Mouse (Mus musculus) right cerebral cortex, postnatal 4 days (tissue): ENCODE results near the gene Tecr.

Source experiments
- DNase-seq: peaks from one replicate; pipeline ENCODE4 v3.0.0-alpha.2; 2022

Tecr gene

DNA sequence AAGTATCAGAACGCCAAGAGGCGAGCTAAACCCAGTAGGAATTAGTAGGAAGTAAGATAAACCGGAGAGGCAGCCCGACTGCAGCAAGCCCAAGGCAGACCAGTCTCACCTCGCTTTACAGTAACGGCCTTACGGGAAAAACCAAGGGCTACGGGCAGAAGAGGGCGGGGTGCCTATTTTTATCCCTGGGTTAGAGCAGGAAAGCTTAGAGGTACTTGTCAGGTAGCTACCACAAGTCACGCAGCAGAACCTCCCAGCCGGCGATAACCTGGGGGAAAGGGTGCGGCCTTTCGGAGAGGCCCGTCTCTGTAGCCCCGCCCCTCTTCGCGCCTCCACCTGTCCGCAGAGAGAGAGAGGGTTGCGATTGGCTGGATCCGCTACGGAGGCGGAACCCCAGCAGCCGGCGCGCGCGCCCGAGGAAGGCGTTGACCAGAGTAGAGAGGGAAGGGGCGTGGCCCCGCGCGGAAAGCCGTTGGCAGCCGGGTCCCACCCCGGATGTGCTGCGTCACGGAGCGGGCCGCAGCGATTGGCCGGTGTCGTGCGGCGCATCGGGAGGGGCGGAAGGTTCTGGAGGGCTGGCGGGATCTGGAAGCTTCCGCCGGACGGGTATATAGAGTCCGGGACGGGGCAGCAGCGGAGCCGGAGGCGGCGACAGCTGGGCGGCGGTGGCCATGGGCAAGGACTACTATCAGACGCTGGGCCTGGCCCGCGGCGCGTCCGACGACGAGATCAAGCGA lies at the start of gene Tecr, which contains the start of gene Dnajb1:
Gene Tecr (minus strand): TSS at position 311 of the 737 bp plus-strand sequence.
Gene Dnajb1 (plus strand): TSS at position 533 of the 737 bp plus-strand sequence.
- DNase-seq, result peak; percentile 98

- DNase-seq, result no peak
Measured at GRCm38 (mm10) chr8:83656484-83657246, 48.9 kb upstream of the Tecr start.

DNA sequence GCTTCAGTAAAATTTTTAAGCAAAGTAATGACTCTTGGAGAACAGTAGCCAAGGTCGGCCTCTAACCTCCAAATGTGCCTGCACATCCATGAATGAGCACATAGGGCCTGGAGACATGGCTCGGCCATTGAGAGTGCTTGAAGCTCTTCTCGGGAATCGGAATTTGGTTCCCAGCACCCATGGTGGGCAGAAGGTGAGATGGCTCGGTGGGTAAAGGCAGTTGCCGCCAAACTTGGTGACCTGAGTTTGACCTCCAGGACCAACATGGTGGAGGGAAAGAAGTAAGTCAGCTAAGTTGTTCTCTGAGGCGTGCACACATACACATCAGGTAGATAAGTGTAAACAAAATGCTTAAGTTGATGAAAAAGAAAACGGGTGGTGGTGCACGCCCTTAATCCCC lies 48.3 kb upstream of the Tecr start:
- no peak for DNase-seq

DNA sequence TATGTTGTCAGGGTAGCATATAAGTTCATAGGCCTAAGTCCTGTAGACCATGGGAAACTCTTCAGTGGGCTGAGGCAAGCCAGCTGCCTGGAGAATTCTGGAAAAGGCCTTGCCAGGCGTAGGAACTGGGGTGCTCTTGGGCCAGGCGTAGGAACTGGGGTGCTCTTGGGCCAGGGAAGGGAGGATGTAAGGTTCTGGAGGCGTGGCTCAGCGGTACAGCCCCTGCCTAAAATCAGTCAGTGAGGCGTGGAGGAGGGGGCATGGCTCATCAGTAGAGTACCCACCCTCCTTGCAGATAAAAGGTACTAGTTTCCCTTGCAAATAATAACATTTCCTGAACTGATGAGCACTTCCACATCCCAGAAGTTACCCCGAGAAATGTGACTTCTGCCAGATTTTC lies 47.0 kb upstream of the Tecr start:
- DNase-seq, result no peak

- no peak for DNase-seq
Measured at GRCm38 (mm10) chr8:83653662-83654017, 45.9 kb upstream of the Tecr start.

DNA sequence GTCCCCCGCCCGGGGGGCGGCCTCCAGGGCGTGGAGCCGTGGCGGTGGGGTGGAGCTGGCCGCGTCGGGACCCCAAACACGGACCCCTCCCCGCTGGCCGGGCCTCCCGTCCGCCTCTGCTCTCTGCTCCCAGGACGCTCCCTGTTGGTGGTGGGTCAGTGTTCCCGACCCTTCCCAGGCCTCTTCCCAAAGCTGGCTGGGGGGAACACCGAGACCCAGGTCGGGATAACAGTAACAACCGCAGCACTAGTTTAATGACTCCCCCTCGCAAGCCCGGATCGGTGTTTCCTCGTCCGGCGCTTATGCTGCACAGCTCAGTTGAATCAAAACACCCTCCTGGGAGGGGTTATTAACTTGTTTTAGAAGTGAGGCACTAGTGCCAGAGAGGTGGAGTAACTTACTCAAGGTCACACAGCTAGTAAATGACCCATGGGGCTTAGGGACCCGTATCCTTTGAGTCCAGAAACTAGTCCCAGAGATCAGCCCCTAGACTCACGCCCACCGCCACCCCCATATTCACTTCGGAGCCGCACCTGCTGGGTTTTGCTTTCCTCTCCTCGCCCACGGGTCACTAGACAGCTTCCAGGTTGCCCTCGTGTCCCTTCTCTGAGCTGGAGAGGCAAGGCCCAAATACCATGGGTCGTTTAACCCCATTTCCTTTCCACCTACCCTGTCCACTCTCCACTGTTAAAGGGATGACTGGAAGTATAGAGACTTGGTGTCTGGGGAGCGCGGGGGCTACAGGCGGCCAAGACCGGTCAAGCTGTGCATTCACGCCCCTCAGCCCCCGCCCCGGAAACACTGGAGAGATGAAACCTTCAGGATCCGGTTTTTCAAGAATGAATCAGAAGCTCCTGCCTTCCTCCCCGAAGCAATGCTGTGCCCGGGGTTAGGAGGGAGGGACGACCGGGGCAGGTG lies 45.2 kb upstream of the Tecr start:
- no peak for DNase-seq

- peak; percentile 93 for DNase-seq
Measured at GRCm38 (mm10) chr8:83652030-83652743, 44.4 kb upstream of the Tecr start, which contains the start of gene Gipc1. TSS of gene Gipc1 (plus strand) at chr8:83652677.

- DNase-seq, result no peak
Measured at GRCm38 (mm10) chr8:83649699-83650098, 41.9 kb upstream of the Tecr start.

GRCm38 (mm10) chr8:83648031-83648430 lies 40.3 kb upstream of the Tecr start:
- no peak for DNase-seq

- DNase-seq, result no peak
Measured at GRCm38 (mm10) chr8:83647511-83647910, 39.7 kb upstream of the Tecr start.

GRCm38 (mm10) chr8:83639649-83640048 lies 31.9 kb upstream of the Tecr start:
- no peak for DNase-seq

- no peak for DNase-seq
Measured at GRCm38 (mm10) chr8:83638856-83639255, 31.1 kb upstream of the Tecr start.

- no peak for DNase-seq
Measured at GRCm38 (mm10) chr8:83632083-83632707, 24.4 kb upstream of the Tecr start.

DNA sequence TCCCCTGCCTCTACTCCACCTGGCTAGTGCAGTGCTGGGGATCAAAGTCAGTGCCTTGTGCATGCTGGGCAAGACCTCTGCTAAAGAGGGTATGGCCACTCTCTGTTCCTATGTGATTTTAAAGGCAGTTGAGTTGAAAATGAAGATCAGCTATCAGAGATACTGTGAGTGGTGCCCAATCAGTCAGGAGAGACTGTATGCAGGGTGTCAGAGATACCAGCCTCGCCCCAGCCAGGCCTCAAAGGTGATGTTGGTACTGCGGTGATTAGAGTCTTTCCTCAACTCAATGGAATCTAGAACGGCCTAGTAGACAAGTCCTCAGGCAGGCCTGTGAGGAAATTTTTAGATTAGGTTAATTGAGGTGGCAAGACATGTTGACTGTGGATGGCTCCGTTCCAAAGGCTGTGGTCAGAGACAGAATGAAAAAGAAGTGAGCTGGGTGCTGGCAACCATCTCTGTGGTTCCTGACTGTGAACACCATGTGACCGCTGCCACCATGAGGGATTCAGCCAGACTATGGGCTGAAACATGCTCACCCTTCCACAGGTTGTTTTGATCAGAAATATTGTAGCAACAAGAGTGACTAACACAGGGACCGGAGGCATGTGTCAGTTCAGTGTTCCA lies 18.0 kb upstream of the Tecr start:
- DNase-seq, result no peak

- DNase-seq, result no peak
Measured at GRCm38 (mm10) chr8:83624739-83625138, 17.0 kb upstream of the Tecr start.

DNA sequence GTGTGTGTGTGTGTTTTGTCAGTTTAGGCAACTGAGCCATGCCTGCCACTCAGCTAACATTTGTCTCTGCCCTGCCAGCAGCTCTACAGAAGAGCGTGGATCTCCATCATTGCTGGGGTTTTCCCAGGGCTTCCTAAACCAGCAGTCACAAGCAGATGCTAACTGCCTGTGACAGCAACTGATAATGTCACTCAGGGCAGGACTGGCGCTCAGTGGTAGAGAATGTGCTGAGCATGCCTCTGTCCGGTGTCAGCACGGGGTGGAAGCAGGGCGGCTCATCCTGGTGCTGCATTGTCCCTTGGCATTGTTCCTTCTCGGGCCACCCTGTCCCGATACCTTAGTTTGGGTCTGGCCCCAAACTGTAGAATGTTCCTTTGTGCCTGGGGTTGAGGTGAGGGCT lies 15.8 kb upstream of the Tecr start:
- DNase-seq, result no peak

- DNase-seq, result peak; percentile 97
Measured at GRCm38 (mm10) chr8:83622389-83622989, 14.7 kb upstream of the Tecr start.

DNA sequence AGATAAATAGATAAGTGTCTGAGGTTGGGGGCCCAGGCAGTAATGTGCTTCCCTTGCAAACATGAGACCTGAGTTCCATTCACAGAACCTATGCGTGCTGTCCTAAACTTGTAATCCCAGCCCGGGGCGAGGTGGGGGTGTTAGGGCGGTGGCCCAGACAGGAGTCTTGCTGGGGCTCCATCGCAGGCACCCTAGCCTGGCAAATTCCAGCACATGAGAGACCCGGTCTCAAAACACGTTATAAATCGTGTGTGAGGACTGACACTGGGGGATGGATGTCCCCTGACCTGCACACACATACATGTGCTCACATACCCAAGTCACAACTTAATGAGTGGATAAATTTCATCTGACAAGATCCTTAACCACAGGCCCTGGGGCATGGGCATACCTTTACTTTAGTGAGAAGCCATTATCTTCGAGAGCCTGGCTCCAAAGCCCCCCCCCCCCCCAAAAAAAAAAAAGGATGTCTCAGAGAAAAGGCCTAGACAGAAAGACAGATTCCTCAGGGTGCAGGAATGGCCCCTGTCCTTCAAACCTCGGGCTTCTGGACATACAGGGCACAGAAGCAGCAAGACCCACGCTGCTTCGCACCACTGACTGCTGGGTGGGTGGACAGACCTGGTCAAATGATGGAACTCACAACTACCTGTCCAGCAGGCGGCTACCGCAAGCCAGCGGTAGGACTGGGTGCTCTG lies 14.1 kb upstream of the Tecr start:
- no peak for DNase-seq

DNA sequence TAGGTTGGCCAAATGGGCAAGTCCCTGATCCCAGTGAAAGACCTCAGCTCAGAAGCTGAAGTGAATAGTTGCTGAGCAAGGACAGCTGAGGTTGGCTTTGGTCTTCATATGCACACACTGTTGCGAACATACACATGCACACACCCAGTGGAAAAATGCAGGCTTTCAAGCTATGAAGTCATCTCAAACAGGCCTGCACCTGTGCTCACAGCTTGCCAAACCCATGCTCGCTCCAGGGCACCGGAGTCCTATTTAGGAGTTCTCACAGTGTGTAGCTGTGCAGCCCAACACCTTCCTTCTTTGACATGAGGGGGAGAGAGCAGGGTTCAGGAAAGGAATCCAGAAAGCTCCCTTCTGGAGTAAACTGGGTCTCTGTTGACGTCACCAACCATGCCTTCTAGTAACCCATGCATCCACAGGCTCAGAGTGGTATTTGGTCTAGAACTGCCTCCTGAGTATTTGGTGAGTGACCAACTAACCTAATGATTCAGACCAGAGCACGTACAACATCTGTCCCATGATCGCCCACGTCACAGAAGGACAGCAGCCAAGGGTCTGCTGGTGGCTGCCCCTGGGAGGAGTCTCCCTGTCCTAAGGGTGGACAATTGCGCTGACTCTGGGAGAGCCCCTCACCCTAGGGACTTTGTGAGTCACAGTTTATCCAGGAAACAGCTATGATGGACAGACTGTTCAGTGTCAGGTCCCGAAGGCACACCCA lies 12.0 kb upstream of the Tecr start:
- no peak for DNase-seq

GRCm38 (mm10) chr8:83618566-83618965 lies 10.8 kb upstream of the Tecr start:
- no peak for DNase-seq
